Mouse (Mus musculus): ENCODE data around the gene Chd3.
"Not testable (repeated sequence)": the region's sequence is repeated elsewhere in the genome, so short reads cannot be mapped to it uniquely, and the experiment has no call there.

The Chd3 gene

DNA sequence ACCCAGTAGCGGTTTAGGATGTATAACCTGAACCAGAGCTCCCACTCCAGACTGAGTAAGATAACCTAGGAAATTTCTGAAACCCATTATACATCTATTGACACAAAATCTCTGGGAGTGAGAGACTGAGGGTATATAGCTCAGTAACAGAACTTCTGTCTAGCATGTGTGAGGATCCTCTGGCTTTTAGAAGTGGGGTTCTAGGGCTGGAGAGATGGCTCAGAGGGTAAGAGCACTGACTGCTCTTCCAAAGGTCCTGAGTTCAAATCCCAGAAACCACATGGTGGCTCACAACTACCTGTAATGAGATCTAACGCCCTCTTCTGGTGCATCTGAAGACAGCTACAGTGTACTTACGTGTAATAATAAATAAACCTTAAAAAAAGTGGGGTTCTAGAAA is 51.2 kb downstream of the Chd3 start:
- not testable (repeated sequence) for DNase-seq

DNA sequence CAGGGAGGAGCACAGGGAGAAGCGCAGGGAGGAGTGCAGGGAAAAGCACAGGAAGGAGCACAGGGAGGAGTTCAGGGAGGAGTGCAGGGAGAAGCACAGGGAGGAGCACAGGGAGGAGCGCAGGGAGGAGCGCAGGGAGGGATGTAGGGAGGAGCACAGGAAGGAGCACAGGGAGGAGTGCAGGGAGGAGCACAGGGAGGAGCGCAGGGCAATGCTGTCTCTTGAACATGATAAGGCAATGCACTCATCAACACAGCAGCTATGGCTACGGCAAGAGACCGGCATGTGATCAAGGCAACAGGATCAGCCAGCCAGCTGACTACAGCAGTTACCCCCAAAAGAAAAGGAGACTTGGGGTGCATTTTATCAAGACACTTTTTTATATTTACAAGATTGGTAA is 52.8 kb downstream of the Chd3 start:
- DNase-seq, result no peak

DNA sequence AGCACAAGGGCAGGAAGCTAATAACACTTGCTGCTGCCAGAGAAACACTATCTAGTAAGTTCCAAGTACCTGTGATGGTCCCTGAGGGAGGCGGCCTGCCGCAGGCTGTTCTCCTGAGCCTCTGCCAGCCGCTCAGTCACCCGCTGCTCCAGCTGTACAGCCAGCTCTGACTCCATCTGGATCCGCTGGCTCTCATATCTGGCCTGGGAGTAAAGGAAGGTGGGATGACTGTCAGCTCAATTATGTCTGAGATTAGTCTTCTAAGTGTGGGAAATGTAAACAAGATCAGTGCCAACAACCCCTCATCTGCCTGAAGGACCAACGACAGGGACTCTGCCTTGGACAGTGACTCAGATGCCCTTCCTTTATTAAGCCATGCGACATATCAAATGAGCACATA is 57.9 kb downstream of the Chd3 start:
- DNase-seq, result no peak

DNA sequence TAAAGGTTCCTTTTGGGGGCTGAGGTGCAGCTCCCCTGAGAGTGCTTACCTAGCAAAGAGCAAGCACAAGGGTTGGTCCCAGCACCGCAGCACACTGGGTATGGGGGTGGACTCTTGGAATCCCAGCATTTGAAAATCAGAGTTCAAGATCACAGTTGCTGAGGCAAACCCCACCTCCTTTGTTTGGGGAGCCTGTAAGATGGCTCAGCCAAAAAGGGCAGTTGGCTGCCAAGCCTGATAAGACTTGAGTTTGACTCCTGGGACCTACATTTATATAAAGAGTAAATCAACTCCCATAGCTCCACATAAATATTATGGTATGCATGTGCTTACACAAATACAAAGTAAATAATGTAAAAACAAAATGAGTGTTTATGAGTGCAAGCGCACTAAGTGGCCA is 63.2 kb downstream of the Chd3 start:
- no peak for DNase-seq

DNA sequence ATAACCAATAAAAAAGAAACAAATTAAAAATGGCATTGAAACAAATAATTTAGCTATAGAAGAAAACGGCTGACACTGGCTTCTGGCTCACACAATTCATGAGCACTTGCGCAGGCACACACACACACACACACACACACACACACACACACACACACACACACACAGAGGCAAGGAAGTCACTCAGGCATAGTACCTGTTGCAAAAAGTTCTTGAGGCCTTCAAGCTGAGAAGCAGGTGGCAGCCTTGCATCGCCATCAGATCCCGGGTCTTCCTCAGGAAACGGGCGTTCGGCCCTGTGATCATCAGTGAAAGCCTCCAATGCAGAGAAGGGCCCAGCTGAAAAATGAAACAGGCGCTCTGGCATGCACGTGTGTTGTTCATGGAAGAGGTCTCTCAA is 63.9 kb downstream of the Chd3 start:
- DNase-seq, result no peak

DNA sequence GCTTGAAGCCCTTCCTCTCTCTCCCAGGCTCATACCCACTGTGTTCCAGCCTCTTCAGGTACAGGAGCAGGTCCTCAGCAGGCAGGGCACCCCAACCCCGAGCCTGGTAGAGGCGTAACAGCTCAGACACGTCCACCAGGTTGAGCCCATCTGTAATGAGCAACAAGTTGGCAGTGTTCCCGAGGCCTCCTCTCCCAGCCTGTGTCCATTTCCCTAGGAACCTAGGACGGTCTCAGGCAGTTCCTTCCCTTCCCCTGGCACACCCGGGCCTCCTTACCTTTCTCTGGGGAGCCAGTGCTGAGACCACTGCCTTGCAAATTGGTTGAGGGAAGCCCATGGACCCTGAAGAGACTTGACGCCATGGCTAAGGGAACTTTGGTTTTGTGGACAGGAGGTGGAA is 66.4 kb downstream of the Chd3 start:
- no peak for DNase-seq

DNA sequence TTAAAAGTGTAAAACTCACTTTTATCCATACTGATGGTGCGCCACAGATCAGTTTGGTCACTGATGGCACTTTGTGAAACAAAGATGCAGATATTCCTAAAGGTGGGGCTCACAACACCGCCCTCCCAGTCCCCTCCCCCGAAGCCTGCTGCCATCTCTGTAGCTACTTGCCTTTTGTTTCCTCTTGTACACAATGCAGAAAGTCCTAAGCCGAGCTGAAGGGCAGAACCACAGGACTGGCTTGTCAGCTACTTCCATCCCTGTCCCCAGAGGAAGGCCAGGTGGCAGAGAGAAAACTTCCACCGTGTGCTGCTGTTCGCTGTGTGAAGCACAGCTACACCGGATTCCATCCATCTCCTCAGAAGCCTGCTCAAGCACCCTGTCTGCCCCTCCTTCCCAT is 71.0 kb downstream of the Chd3 start:
- DNase-seq, result no peak

DNA sequence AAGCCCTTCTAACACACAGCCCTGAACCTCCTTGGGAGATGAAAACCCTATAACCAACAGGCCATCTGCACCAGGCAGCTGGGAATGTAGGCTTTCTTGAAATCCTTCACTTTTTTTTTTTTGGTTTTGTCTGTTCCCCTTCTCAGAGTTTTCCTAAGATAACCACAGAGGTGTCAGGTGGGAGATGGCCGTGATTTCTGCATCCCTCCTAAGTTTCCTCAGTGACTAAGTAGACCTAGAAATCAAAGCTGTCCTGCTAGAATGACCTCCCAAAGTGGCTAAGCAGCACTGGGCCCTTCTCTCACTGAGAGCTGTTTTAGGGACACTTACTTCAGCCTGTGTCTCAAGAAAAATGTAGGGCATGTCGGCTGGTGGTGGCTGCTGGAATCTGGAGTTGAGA is 71.4 kb downstream of the Chd3 start:
- DNase-seq, result no peak

DNA sequence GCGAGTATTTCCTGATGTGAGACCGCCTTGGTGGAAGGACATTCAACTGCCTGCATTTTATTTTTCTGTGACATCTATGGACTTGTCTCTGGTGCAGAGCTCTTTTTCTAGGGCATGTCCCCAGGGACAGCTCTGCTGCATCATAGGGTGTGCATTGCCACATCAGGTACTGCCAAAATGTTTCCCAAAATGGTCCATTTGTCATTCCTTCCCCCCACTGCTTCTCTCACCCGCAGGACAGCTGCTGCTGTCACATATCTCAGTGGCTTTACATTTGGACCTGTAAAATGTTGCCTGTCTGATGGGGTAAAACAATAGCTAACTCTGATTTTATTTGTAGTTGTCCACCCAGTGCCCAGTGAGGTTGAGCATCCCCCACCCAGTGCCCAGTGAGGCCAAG is 73.9 kb downstream of the Chd3 start:
- DNase-seq, result no peak
